Mouse (Mus musculus) spleen, adult 2 months (tissue): ENCODE data around the gene E130114P18Rik.

Experiments used
- CTCF ChIP-seq: fragments of 200-500 bp; IDR thresholded peaks from 2 replicates; pipeline ENCODE4 v1.5.1; 2011; ENCODE audit warnings: mild to moderate bottlenecking, inconsistent platforms; ENCODE audit not compliant: insufficient read depth, insufficient read length, insufficient replicate concordance; ENCODE audit errors: extremely low read depth
- POLR2A ChIP-seq: fragments of 200-500 bp; IDR thresholded peaks from 2 replicates; pipeline ENCODE4 v1.6.1; 2011; ENCODE audit warnings: low read depth, low read length, inconsistent platforms

DNA sequence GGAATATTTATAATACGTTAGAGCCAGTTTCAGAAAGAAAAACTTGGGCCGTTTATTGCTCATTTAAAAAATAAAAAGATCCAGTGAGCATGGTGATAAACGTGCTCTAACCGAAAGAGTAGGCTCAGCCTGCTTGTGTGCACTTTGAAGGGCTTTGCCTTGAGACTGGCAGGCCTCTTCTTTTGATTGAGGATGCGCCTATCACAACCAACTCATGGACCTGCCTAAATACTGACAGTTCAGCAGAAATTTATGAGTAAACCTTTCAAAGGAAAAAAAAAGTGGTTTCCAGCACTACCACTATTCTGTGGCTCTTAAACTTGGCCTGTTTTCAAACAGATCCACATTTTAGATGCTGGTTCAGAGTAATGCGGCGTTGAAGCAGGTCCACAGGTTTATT, 2.1 kb upstream of the E130114P18Rik start:
- no peak for TF ChIP-seq CTCF
- no peak for TF ChIP-seq POLR2A
